Mouse (Mus musculus): Measurements from ENCODE around the gene Mdh1. TPM values are rescaled to one million over a fixed set of nuclear protein-coding genes. Genes with fewer than 3 reads are reported as not detected.
"Not testable (repeated sequence)": the region's sequence is repeated elsewhere in the genome, so short reads cannot be mapped to it uniquely, and the experiment has no call there.

Mdh1 gene
- polyA plus RNA-seq, 1 experiment from 2014 or later = 1,858 TPM

DNA sequence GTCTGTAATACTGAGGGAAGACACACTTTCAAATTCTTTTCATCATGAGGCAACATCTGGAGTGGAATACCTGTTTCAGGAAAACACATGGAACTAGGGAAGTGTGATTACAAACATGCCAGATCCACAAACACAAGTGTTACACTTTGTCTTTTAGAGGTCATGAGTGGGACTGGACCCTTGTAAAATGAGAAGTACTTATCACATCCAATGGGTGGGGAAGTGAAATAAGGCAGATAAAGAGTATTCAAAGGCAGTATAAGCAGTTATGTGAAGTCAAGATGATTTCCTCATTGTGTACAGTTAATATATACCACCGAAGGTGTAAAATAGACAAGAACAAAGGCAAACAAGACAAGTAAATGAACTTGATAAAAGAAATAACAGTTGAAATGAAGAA is 61.6 kb downstream of the Mdh1 start:
- not testable (repeated sequence) for H3K4me2 ChIP-seq (ENCODE audit: low read length); H3K9me3 ChIP-seq (ENCODE audit: control insufficient read depth, low read length); ATAC-seq (ENCODE audit: insufficient number of reproducible peaks, insufficient read depth, low FRiP score, low read depth); H3K27me3 ChIP-seq (ENCODE audit: control insufficient read depth, insufficient read depth, low read length); H3K4me3 ChIP-seq (ENCODE audit: control insufficient read depth in 1 of 2, insufficient read depth in 1 of 2, low read depth in 1 of 2, low read length in 2 of 2); H3K27ac ChIP-seq (replicated peaks in 1 of 2; ENCODE audit: control insufficient read depth in 1 of 2, insufficient read depth in 1 of 2, low read depth in 2 of 2, low read length in 2 of 2); H3K9ac ChIP-seq (ENCODE audit: low read length); H3K4me1 ChIP-seq (ENCODE audit: control insufficient read depth in 2 of 2, insufficient read depth in 2 of 2, low read length in 2 of 2); H3K36me3 ChIP-seq (ENCODE audit: control insufficient read depth, insufficient read depth, low read length)
- WGBS = 77% methylated on average over 1 of the region's 1 CpGs

DNA sequence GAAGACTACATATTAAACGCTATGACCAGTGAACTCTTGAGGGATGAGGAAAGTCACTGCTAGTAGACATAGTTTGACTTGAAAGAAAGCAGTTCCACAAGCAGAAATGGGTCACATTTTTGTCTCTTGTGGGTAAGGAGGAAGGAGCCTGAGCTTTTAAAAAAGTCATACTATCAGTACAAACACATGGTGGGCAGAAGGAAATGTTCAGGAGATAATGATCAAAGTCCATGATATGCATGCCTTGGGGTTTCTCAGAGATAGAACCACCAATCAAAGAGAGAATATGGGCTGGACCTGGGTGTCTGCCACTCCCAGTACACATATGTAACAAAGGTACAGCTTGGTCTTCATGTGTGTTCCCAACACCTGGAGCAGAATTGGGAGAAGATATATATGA is 63.5 kb downstream of the Mdh1 start:
- not testable (repeated sequence) for ATAC-seq (ENCODE audit: insufficient number of reproducible peaks, insufficient read depth, low FRiP score, low read depth); H3K4me2 ChIP-seq (ENCODE audit: low read length); H3K9me3 ChIP-seq (ENCODE audit: control insufficient read depth, low read length); H3K36me3 ChIP-seq (ENCODE audit: control insufficient read depth, insufficient read depth, low read length); H3K4me1 ChIP-seq (ENCODE audit: control insufficient read depth in 2 of 2, insufficient read depth in 2 of 2, low read length in 2 of 2); H3K9ac ChIP-seq (ENCODE audit: low read length); H3K27ac ChIP-seq (replicated peaks in 1 of 2; ENCODE audit: control insufficient read depth in 1 of 2, insufficient read depth in 1 of 2, low read depth in 2 of 2, low read length in 2 of 2); H3K4me3 ChIP-seq (ENCODE audit: control insufficient read depth in 1 of 2, insufficient read depth in 1 of 2, low read depth in 1 of 2, low read length in 2 of 2); H3K27me3 ChIP-seq (ENCODE audit: control insufficient read depth, insufficient read depth, low read length)
- WGBS = 67% methylated on average over 1 of the region's 1 CpGs

DNA sequence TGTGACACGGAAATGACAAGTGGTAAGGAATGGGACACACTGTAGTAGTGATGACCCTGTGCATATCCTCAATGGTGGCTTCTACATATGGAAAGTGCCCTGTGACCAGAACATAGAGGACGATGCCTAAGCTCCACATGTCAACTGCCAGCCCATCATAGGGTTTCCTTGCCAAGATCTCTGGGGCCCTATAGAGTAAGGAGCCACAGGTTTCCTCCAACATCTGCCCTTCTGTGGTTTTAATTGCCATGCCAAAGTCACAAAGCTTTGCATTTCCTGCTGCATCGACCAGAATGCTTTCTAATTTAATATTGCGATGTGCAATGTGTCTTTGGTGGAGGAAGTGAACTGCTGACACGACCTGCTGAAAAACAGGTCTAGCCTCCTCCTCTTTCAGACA is 65.1 kb downstream of the Mdh1 start:
- not testable (repeated sequence) for ATAC-seq (ENCODE audit: insufficient number of reproducible peaks, insufficient read depth, low FRiP score, low read depth); H3K9ac ChIP-seq (ENCODE audit: low read length)

More for the DNA sequence above, 65.1 kb downstream of the Mdh1 start:
- not testable (repeated sequence) for H3K9me3 ChIP-seq (ENCODE audit: control insufficient read depth, low read length); H3K4me2 ChIP-seq (ENCODE audit: low read length); H3K27me3 ChIP-seq (ENCODE audit: control insufficient read depth, insufficient read depth, low read length); H3K4me3 ChIP-seq (ENCODE audit: control insufficient read depth in 1 of 2, insufficient read depth in 1 of 2, low read depth in 1 of 2, low read length in 2 of 2); H3K36me3 ChIP-seq (ENCODE audit: control insufficient read depth, insufficient read depth, low read length); H3K27ac ChIP-seq (replicated peaks in 1 of 2; ENCODE audit: control insufficient read depth in 1 of 2, insufficient read depth in 1 of 2, low read depth in 2 of 2, low read length in 2 of 2); H3K4me1 ChIP-seq (ENCODE audit: control insufficient read depth in 2 of 2, insufficient read depth in 2 of 2, low read length in 2 of 2)
- 76% methylated on average over 5 of the region's 5 CpGs for WGBS

Small RNA genes within 50 kb of the gene (microRNA-seq; reads per million reads assigned to microRNA genes)
- not detected for gene Gm22990

Other genes with a start within 250 kb of the Mdh1 start
- gene Ugp2, start 201.2 kb downstream of the Mdh1 start, polyA plus RNA-seq (2014; fragmentation: Nextera tagmentation; extraction: Ambion mirVana) = 183 and 194 TPM in 2 replicates
- 6.7 and 7.6 TPM in 2 replicates for gene Wdpcp, start 132 bp downstream of the Mdh1 start, polyA plus RNA-seq (2014; fragmentation: Nextera tagmentation; extraction: Ambion mirVana)